Mouse (Mus musculus): ENCODE data around the gene Spaca6. TPM values are rescaled to one million over a fixed set of nuclear protein-coding genes. Genes with fewer than 3 reads are reported as not detected.

Gene Spaca6
- total and polyA plus RNA-seq, 3 experiments = 9.2 to 17.8 (median 15.3) TPM

DNA sequence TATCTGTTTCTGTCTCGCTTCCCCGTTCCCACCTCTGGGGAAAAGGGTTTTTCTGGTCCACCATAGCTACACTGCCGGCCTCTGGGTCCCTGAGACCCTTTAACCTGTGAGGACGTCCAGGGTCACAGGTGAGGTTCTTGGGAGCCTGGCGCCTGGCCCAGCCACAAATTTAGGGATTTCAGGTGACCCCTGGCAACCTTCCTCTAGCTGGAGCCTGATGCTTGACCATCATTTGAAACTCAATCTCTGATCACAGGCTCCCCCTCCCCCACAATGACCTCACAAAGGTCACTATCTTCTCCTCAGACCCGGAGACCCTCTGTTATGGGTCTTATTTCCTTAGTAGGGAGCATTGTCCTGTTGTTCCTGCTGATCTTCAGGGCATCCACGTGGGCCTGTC, 3.8 kb downstream of the Spaca6 start:
- Histone ChIP-seq H3K36me3 (ENCODE audit: control insufficient read depth, insufficient read depth, low read length) (peaks cover 6% of the 10 kb centered on the region; the same call in 1 of the 2 replicates), H3K4me3 (no peak overlapping the region), H3K9ac (ENCODE audit: low read depth, low read length) (no peak overlapping the region), H3K79me2 (replicated peaks; ENCODE audit: control insufficient read depth, insufficient read depth, low read length) (no peaks in the 10 kb centered on the region), H3K27me3 (ENCODE audit: control insufficient read depth, insufficient read depth, low read length) (no peaks in the 10 kb centered on the region), H3K4me1 (ENCODE audit: control insufficient read depth, insufficient read depth, low read length) (no peaks in the 10 kb centered on the region), H3K27ac (no peak overlapping the region; the same call in 1 of the 2 replicates)
- intact Hi-C loops (cut with DNase I) = loop anchor here (5.0 kb wide), 1 partner anchor 453 kb away; no protein-coding TSS in a partner anchor
- DNase-seq = no peak
- TF ChIP-seq EP300 (IDR thresholded peaks at IDR 0.05; ENCODE audit: insufficient read depth, low read depth, low read length) = no peak
- no peak for TF ChIP-seq POLR2A (IDR thresholded peaks at IDR 0.05; ENCODE audit: insufficient read depth, low read depth, low read length)
- TF ChIP-seq CTCF (IDR thresholded peaks at IDR 0.05) = no peak
- WGBS = 68% methylated on average over 7 of the region's 7 CpGs

DNA sequence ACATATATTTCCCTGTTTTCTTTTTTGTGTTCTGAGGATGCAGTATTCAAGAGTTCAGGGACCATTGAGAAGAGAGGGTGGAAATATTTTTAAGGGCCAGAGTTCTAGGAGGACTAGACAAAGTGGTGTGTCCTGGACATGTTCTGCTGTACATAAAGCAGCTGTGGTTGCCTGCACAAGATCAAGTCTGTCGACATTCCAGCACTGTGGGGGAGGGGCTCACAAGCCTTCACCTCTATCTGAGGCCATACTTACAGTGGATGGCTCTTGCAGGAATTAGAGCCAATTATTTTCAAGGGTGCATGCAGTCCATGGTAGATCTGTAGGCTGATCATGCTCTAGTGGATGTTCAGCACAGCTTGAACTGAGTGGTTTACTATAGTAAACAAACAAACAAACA, 7.9 kb downstream of the Spaca6 start:
- H3K4me1 ChIP-seq (ENCODE audit: control insufficient read depth, insufficient read depth, low read length) = no peaks in the 10 kb centered on the region; the same call in 1 of the 2 replicates
- H3K27me3 ChIP-seq (ENCODE audit: control insufficient read depth, insufficient read depth, low read length) = no peaks in the 10 kb centered on the region
- TF ChIP-seq POLR2A (IDR thresholded peaks at IDR 0.05; ENCODE audit: insufficient read depth, low read depth, low read length) (no peak), CTCF (IDR thresholded peaks at IDR 0.05) (no peak), EP300 (IDR thresholded peaks at IDR 0.05; ENCODE audit: insufficient read depth, low read depth, low read length) (no peak)
- no peak overlapping the region for H3K27ac ChIP-seq
- WGBS = 11% methylated on average over 1 of the region's 1 CpGs
- peaks cover 6% of the 10 kb centered on the region; the same call in 1 of the 2 replicates for H3K36me3 ChIP-seq (ENCODE audit: control insufficient read depth, insufficient read depth, low read length)
- H3K9ac ChIP-seq (ENCODE audit: low read depth, low read length) = no peak overlapping the region
- no peak overlapping the region for H3K4me3 ChIP-seq
- no peak for DNase-seq
- H3K79me2 ChIP-seq (replicated peaks; ENCODE audit: control insufficient read depth, insufficient read depth, low read length) = no peaks in the 10 kb centered on the region
- intact Hi-C loops (cut with DNase I) = loop anchor here (5.0 kb wide), 3 partner anchors 68 to 458 kb away; no protein-coding TSS in a partner anchor

DNA sequence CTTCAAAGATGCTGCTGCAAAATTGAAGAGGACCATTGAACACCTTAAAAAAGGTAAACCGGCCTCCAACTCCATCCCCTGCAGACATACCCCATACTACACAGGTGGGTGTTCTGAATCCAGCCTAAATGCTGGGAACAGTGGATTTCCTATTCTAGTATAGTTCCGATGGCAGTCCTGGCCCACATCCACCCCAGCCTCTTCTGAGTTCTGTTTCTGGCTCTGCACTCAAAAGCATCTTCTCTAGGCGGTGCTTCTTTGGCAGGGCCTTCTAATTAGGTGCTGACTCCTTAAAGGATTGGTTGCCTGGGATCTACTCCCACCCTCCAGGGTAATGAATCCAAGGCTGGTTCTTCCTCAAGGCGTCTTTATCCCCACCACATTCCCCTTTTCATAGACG, 9.1 kb downstream of the Spaca6 start:
- WGBS = 70% methylated on average over 5 of the region's 5 CpGs
- H3K9ac ChIP-seq (ENCODE audit: low read depth, low read length) = no peak overlapping the region
- no peak overlapping the region for H3K27ac ChIP-seq
- H3K36me3 ChIP-seq (ENCODE audit: control insufficient read depth, insufficient read depth, low read length) = peaks cover 4% of the 10 kb centered on the region; the same call in 1 of the 2 replicates
- no peaks in the 10 kb centered on the region for H3K79me2 ChIP-seq (replicated peaks; ENCODE audit: control insufficient read depth, insufficient read depth, low read length)
- no peaks in the 10 kb centered on the region for H3K27me3 ChIP-seq (ENCODE audit: control insufficient read depth, insufficient read depth, low read length)
- H3K4me1 ChIP-seq (ENCODE audit: control insufficient read depth, insufficient read depth, low read length) = no peaks in the 10 kb centered on the region; the same call in 1 of the 2 replicates
- no peak for TF ChIP-seq CTCF (IDR thresholded peaks at IDR 0.05)
- TF ChIP-seq EP300 (IDR thresholded peaks at IDR 0.05; ENCODE audit: insufficient read depth, low read depth, low read length) = no peak
- TF ChIP-seq POLR2A (IDR thresholded peaks at IDR 0.05; ENCODE audit: insufficient read depth, low read depth, low read length) = no peak
- no peak overlapping the region for H3K4me3 ChIP-seq
- DNase-seq = no peak
- intact Hi-C loops (cut with DNase I) = loop anchor here (5.0 kb wide), 2 partner anchors 69 to 214 kb away; no protein-coding TSS in a partner anchor

DNA sequence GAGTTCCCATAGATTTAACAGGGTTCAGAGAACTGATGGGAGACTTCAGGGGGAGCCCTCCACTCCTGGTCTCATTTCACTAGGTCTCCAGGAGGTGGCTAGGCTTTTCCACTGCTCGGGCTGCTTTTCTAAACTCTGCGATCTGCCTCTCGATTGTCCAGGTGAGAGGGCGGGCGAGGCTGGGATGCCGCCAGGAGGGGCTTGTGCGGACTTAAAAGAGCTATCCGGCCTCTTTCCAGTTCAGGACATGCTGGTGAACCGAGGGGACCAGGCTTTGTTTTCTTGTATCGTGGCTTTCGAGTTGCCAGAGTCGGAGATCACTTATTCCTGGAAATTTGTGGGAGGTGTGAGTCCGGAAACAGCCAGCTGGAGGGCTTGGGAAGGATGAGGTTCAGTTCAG, 10.5 kb downstream of the Spaca6 start:
- H3K79me2 ChIP-seq (replicated peaks; ENCODE audit: control insufficient read depth, insufficient read depth, low read length) = no peaks in the 10 kb centered on the region
- peak overlapping the region; percentile 52 for H3K4me3 ChIP-seq
- no peaks in the 10 kb centered on the region; the same call in 1 of the 2 replicates for H3K36me3 ChIP-seq (ENCODE audit: control insufficient read depth, insufficient read depth, low read length)
- no peak for DNase-seq
- TF ChIP-seq CTCF (IDR thresholded peaks at IDR 0.05) = no peak
- TF ChIP-seq POLR2A (IDR thresholded peaks at IDR 0.05; ENCODE audit: insufficient read depth, low read depth, low read length) = no peak
- no peak for TF ChIP-seq EP300 (IDR thresholded peaks at IDR 0.05; ENCODE audit: insufficient read depth, low read depth, low read length)
- H3K27ac ChIP-seq = peak overlapping the region; percentile 90
- H3K4me1 ChIP-seq (ENCODE audit: control insufficient read depth, insufficient read depth, low read length) = no peaks in the 10 kb centered on the region; the same call in 1 of the 2 replicates
- intact Hi-C loops (cut with DNase I) = loop anchor here (1.0 to 5.0 kb wide), 3 partner anchors 8 to 215 kb away; no protein-coding TSS in a partner anchor
- 8% methylated on average over 13 of the region's 13 CpGs for WGBS
- H3K9ac ChIP-seq (ENCODE audit: low read depth, low read length) = peak overlapping the region; percentile 30
- H3K27me3 ChIP-seq (ENCODE audit: control insufficient read depth, insufficient read depth, low read length) = no peaks in the 10 kb centered on the region

DNA sequence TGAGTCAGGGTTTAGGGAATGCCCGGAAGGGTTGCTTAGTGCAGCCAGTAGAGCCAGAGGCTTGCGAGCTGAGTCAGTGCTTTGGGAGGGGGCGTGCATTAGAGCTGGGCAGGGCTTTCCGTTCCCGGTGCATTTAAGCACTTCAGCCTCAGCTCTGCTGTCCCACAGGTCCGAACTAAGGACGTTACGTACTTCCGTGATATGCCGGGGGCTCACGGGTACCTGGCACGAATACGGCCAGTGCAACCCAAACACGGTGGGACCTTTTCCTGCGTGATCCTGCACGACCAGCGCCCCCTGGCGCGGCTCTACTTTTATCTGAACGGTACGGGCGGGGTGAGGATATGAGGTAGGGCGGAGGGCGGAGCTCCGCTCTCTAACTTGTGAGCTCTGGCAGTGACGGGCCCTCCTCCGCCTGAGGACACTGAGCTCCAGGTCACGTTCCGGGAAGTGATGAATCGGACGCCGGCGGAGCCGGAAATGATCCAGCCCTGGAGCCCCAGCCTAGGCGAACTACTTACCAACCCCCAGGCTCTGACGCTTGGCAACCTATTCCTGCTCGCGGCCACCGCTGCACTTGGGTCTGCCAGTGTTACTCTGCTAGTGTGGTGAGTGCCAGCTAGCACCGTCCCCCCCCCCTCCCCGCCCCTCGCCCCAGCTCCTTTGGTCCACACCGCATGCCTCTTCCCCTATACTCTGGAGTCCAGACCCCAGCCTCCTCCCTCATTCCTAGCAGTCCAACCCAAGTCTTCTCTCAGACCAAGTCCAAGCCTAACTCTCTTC, 11.2 kb downstream of the Spaca6 start:
- no peaks in the 10 kb centered on the region for H3K79me2 ChIP-seq (replicated peaks; ENCODE audit: control insufficient read depth, insufficient read depth, low read length)
- peak overlapping the region; percentile 90 for H3K27ac ChIP-seq
- peak; percentile 96 to 99 for DNase-seq
- under 1% methylated on average over 43 of the region's 43 CpGs for WGBS
- TF ChIP-seq POLR2A (IDR thresholded peaks at IDR 0.05; ENCODE audit: insufficient read depth, low read depth, low read length) (peak; percentile 85), CTCF (IDR thresholded peaks at IDR 0.05) (peak; percentile 93), EP300 (IDR thresholded peaks at IDR 0.05; ENCODE audit: insufficient read depth, low read depth, low read length) (peak; percentile 95; the same call in 1 of the 2 replicates)
- H3K4me1 ChIP-seq (ENCODE audit: control insufficient read depth, insufficient read depth, low read length) = no peaks in the 10 kb centered on the region; the same call in 1 of the 2 replicates
- intact Hi-C loops (cut with DNase I) = loop anchor here (1.0 to 5.0 kb wide), 4 partner anchors 9 to 216 kb away; no protein-coding TSS in a partner anchor
- H3K4me3 ChIP-seq = peak overlapping the region; percentile 52
- no peaks in the 10 kb centered on the region for H3K27me3 ChIP-seq (ENCODE audit: control insufficient read depth, insufficient read depth, low read length)
- no peaks in the 10 kb centered on the region; the same call in 1 of the 2 replicates for H3K36me3 ChIP-seq (ENCODE audit: control insufficient read depth, insufficient read depth, low read length)
- H3K9ac ChIP-seq (ENCODE audit: low read depth, low read length) = peak overlapping the region; percentile 64

Measured in heart, adult 2 months (tissue).